Comparison of ENCODE assay signal across 13 mouse cellular contexts in genomic region chr5:7988415-7988814, GRCm38 (mm10). TPM values are rescaled to one million over a fixed set of nuclear protein-coding genes. Genes with fewer than 3 reads are reported as not detected.
A peak's percentile ranks its signal among the peaks of the same experiment; 100 is the strongest.
DNase-seq lines count a peak whose midpoint lies in the region; ATAC-seq lines count a peak whose summit lies in the region.
"Had no signal": no experiment of that assay in that cellular context is flagged by ENCODE, and none has a peak within 500 bp of the region (broad histone marks: within the 10 kb centered on the region; RNA-seq: fewer than 3 reads in every experiment).

No protein-coding gene starts in this region.

- DNase-seq in 416B (ENCODE audit: low read depth): peak; percentile 31
- DNase-seq in A20 (ENCODE audit: low read depth, low spot score): peak; percentile 33
- DNase-seq in heart, adult 9 months (ENCODE audit: low spot score in 2 of 2): no peak
- DNase-seq in right cerebral cortex, postnatal 25 days: no peak
- DNase-seq: adrenal gland, postnatal 14 days; cerebellum, adult 2 months; gastrocnemius, postnatal 10 days; heart, postnatal 4 days had no signal

- ATAC-seq in granulocyte monocyte progenitor cell, adult 5-6 weeks (replicated peaks; ENCODE audit: poor library complexity, severe bottlenecking): peak; percentile 85
- ATAC-seq in megakaryocyte progenitor cell, adult 5-6 weeks (replicated peaks; ENCODE audit: poor library complexity): peak; percentile 72
- ATAC-seq: forebrain, embryonic 16.5 days; hindbrain, postnatal 0 days had no signal

RNA-seq across cellular contexts. Expression of gene Steap4, which starts 28.2 kb away (rescaled TPM):
- not detected in 2 replicates for total RNA-seq in granulocyte monocyte progenitor cell, adult 5-6 weeks (2014; fragmentation: Nextera tagmentation)
- not detected in 2 replicates for total RNA-seq in granulocyte monocyte progenitor cell, adult 5-6 weeks (2017)
- 0.12 TPM in 1 of 2 replicates, not detected in the other for total RNA-seq in megakaryocyte progenitor cell, adult 5-6 weeks (2015)
- total RNA-seq in megakaryocyte progenitor cell, adult 5-6 weeks (2017): not detected in 2 replicates
- total RNA-seq: MEL had no signal

RNA-seq across cellular contexts. Expression of gene Sri, which starts 57.5 kb away (rescaled TPM):
- total RNA-seq in granulocyte monocyte progenitor cell, adult 5-6 weeks (2014; fragmentation: Nextera tagmentation): 120 and 174 TPM in 2 replicates
- total RNA-seq in granulocyte monocyte progenitor cell, adult 5-6 weeks (2017): 124 and 125 TPM in 2 replicates
- 197 and 204 TPM in 2 replicates for total RNA-seq in megakaryocyte progenitor cell, adult 5-6 weeks (2015)
- 101 and 115 TPM in 2 replicates for total RNA-seq in megakaryocyte progenitor cell, adult 5-6 weeks (2017)

Comparison
In these comparisons a context has a peak if more than half of its experiments do, and no peak if none do; other contexts are left out.
1. DNase-seq: peak in 416B (single experiment) and A20 (single experiment); none in heart, adult 9 months (0 of 2) and right cerebral cortex, postnatal 25 days (single experiment).